Mouse (Mus musculus) intestine, embryonic 16.5 days (tissue): ENCODE results near the gene Srd5a1. TPM values are rescaled to one million over a fixed set of nuclear protein-coding genes. Genes with fewer than 3 reads are reported as not detected.
"Not testable (repeated sequence)": the region's sequence is repeated elsewhere in the genome, so short reads cannot be mapped to it uniquely, and the experiment has no call there.

Experiments
- ATAC-seq: fragments of 200-750 bp; cut with Nextera tagmentation; 2 replicates; pipeline ENCODE4 v1.8.0; 2017; ENCODE audit warnings: moderate TSS enrichment, moderate library complexity
- H3K27ac ChIP-seq: fragments of 300-500 bp; sonication (generic); 2 replicates; pipeline ENCODE4 v1.5.1; 2014; ENCODE audit warnings: mild to moderate bottlenecking, low read length
- H3K27me3 ChIP-seq: fragments of 300-500 bp; sonication (generic); replicated peaks from 2 replicates; pipeline ENCODE4 v1.6.1; 2014; ENCODE audit warnings: low read length, control low read depth, mixed read lengths; ENCODE audit not compliant: control insufficient read depth, insufficient read depth
- H3K36me3 ChIP-seq: fragments of 300-500 bp; sonication (generic); 2 replicates; pipeline ENCODE4 v1.6.1; 2014; ENCODE audit warnings: low read length, control low read depth; ENCODE audit not compliant: control insufficient read depth, insufficient read depth
- H3K4me1 ChIP-seq: fragments of 300-500 bp; sonication (generic); 2 replicates; pipeline ENCODE4 v1.6.1; 2014; ENCODE audit warnings: low read length, control low read depth, mixed read lengths; ENCODE audit not compliant: control insufficient read depth, insufficient read depth
- H3K4me2 ChIP-seq: fragments of 300-500 bp; sonication (generic); 2 replicates; pipeline ENCODE4 v1.6.1; 2014; ENCODE audit warnings: low read depth, low read length, control low read depth
- H3K4me3 ChIP-seq: fragments of 300-500 bp; sonication (generic); 2 replicates; pipeline ENCODE4 v1.5.1; 2014; ENCODE audit warnings: mild to moderate bottlenecking, low read length
- H3K9ac ChIP-seq: fragments of 300-500 bp; sonication (generic); 2 replicates; pipeline ENCODE4 v1.6.1; 2014; ENCODE audit warnings: low read depth, low read length
- H3K9me3 ChIP-seq: fragments of 300-500 bp; sonication (generic); 2 replicates; pipeline ENCODE4 v1.6.1; 2016; ENCODE audit warnings: low read length, control low read depth; ENCODE audit not compliant: control insufficient read depth
- WGBS: fragments of 180-500 bp; shearing (Covaris S2); extraction: QIAGEN DNeasy Blood & Tissue Kit; methylation state at CpG from one replicate; pipeline ENCODE4 v1.1.7; 2014; 5-methylcytosine and 5-hydroxymethylcytosine counted together
- polyA plus RNA-seq: library from polyadenylated mRNA; unstranded; fragments of >200 nt; fragmentation: Nextera tagmentation; extraction: Ambion mirVana; gene quantifications from 2 replicates; pipeline ENCODE4 v1.2.1, GENCODE M21; 2015

The Srd5a1 gene
- polyA plus RNA-seq, 1 experiment from 2014 or later = 18.1 TPM

GRCm38 (mm10) chr13:69640126-69640525 lies 28.9 kb upstream of the Srd5a1 start:
- no peaks in the 10 kb centered on the region for H3K9me3 ChIP-seq
- no peak overlapping the region for H3K9ac ChIP-seq
- no peak for ATAC-seq
- 91% methylated on average over 4 of the region's 4 CpGs for WGBS
- no peaks in the 10 kb centered on the region for H3K27me3 ChIP-seq
- no peaks in the 10 kb centered on the region for H3K4me1 ChIP-seq
- H3K4me2 ChIP-seq = no peak overlapping the region
- no peak overlapping the region for H3K4me3 ChIP-seq
- no peak overlapping the region for H3K27ac ChIP-seq
- H3K36me3 ChIP-seq = peaks cover 6% of the 10 kb centered on the region; the same call in 1 of the 2 replicates

DNA sequence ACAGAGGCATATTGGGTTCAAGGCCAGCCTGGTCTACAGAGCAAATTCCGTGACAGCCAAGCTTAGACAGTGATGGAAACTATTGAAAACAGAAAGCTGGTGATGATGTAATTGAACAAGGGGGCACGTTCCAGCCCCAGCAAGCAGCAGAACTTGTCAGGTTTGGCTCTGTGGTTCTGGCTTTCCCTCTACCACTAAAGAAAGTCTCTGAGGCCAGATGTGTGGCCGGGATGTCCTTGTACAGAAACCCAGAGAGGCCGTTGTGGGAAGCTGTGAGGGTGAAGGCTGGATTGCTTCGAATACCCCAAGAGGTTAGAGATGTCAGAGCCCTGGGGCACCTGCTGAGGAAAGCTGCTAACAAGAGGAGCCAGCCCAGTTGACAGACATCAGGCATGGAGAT lies 28.0 kb upstream of the Srd5a1 start:
- Histone ChIP-seq H3K36me3 (peaks cover 14% of the 10 kb centered on the region), H3K4me2 (no peak overlapping the region), H3K4me3 (no peak overlapping the region), H3K4me1 (no peaks in the 10 kb centered on the region), H3K27ac (no peak overlapping the region), H3K27me3 (no peaks in the 10 kb centered on the region), H3K9me3 (no peaks in the 10 kb centered on the region), H3K9ac (no peak overlapping the region)
- ATAC-seq = no peak
- 90% methylated on average over 5 of the region's 5 CpGs for WGBS

- Histone ChIP-seq H3K9me3 (no peaks in the 10 kb centered on the region), H3K27ac (no peak overlapping the region), H3K27me3 (no peaks in the 10 kb centered on the region), H3K4me3 (no peak overlapping the region), H3K9ac (no peak overlapping the region), H3K4me2 (no peak overlapping the region), H3K36me3 (peaks cover 21% of the 10 kb centered on the region), H3K4me1 (no peaks in the 10 kb centered on the region)
- WGBS = 78% methylated on average over 6 of the region's 6 CpGs
- ATAC-seq = no peak
Measured at GRCm38 (mm10) chr13:69638108-69638626, 26.9 kb upstream of the Srd5a1 start.

DNA sequence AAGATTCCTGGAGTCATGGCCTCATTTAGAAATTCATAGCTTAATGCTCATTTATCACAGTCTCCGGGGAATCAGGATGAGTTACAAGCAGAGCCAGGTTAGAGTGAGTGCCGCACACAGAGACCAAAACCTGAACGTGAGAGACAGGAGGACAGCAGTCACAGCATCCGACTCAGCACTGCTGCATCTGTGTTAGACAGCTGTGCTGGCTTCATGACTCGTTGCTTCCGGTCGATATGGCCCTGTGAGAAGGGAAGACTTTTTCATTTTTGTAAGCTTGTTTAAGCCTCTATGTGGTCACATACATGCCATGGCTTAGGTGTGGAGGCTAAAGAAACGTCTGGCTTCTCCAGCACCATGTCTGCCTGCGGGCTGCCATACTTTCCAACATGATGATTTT lies 26.4 kb upstream of the Srd5a1 start:
- Histone ChIP-seq H3K36me3 (peaks cover 21% of the 10 kb centered on the region), H3K4me3 (no peak overlapping the region), H3K27me3 (no peaks in the 10 kb centered on the region), H3K27ac (no peak overlapping the region), H3K4me1 (no peaks in the 10 kb centered on the region), H3K9me3 (no peaks in the 10 kb centered on the region), H3K4me2 (no peak overlapping the region), H3K9ac (no peak overlapping the region)
- no peak for ATAC-seq
- WGBS = 85% methylated on average over 9 of the region's 9 CpGs

- ATAC-seq = no peak
- H3K36me3 ChIP-seq = peaks cover 24% of the 10 kb centered on the region
- WGBS = 75% methylated on average over 6 of the region's 6 CpGs
- H3K4me3 ChIP-seq = no peak overlapping the region
- no peaks in the 10 kb centered on the region for H3K9me3 ChIP-seq
- no peak overlapping the region for H3K4me2 ChIP-seq
- no peaks in the 10 kb centered on the region for H3K4me1 ChIP-seq
- no peak overlapping the region for H3K27ac ChIP-seq
- no peak overlapping the region for H3K9ac ChIP-seq
- no peaks in the 10 kb centered on the region for H3K27me3 ChIP-seq
Measured at GRCm38 (mm10) chr13:69636816-69637215, 25.6 kb upstream of the Srd5a1 start.

GRCm38 (mm10) chr13:69636375-69636774 lies 25.1 kb upstream of the Srd5a1 start:
- H3K9me3 ChIP-seq = no peaks in the 10 kb centered on the region
- no peaks in the 10 kb centered on the region for H3K4me1 ChIP-seq
- ATAC-seq = peak; percentile 73
- H3K9ac ChIP-seq = no peak overlapping the region
- no peak overlapping the region for H3K4me3 ChIP-seq
- peaks cover 24% of the 10 kb centered on the region for H3K36me3 ChIP-seq
- no peak overlapping the region for H3K4me2 ChIP-seq
- no peak overlapping the region for H3K27ac ChIP-seq
- WGBS = 63% methylated on average over 3 of the region's 3 CpGs
- no peaks in the 10 kb centered on the region for H3K27me3 ChIP-seq

DNA sequence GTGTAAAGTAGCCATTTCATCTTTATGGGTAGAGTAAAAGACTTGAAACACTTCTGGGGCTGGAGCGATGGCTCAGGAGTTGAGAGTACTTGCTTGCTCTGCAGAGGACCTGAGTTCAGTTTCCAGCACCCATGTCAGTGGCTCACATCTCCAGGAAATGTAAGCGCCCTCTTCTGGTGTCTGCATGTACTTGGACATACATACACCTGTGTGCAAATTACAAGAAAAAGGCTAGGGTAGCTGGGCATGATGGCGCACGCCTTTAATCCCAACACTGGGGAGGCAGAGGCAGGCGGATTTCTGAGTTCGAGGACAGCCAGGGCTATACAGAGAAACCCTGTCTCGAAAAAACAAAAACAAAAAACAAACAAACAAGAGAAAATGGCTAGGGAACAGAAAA lies 24.6 kb upstream of the Srd5a1 start:
- H3K9me3 ChIP-seq, H3K4me2 ChIP-seq, H3K9ac ChIP-seq, H3K27me3 ChIP-seq, ATAC-seq, H3K4me1 ChIP-seq, H3K4me3 ChIP-seq, H3K27ac ChIP-seq: not testable (repeated sequence)
- 96% methylated on average over 7 of the region's 7 CpGs for WGBS
- H3K36me3 ChIP-seq = peaks cover 26% of the 10 kb centered on the region

- Histone ChIP-seq H3K27ac (no peak overlapping the region), H3K9me3 (no peaks in the 10 kb centered on the region), H3K27me3 (no peaks in the 10 kb centered on the region), H3K4me3 (no peak overlapping the region), H3K4me2 (no peak overlapping the region), H3K4me1 (no peaks in the 10 kb centered on the region), H3K36me3 (peaks cover 38% of the 10 kb centered on the region), H3K9ac (no peak overlapping the region)
- no peak for ATAC-seq
- WGBS = 92% methylated on average over 2 of the region's 2 CpGs
Measured at GRCm38 (mm10) chr13:69633988-69634387, 22.7 kb upstream of the Srd5a1 start.

DNA sequence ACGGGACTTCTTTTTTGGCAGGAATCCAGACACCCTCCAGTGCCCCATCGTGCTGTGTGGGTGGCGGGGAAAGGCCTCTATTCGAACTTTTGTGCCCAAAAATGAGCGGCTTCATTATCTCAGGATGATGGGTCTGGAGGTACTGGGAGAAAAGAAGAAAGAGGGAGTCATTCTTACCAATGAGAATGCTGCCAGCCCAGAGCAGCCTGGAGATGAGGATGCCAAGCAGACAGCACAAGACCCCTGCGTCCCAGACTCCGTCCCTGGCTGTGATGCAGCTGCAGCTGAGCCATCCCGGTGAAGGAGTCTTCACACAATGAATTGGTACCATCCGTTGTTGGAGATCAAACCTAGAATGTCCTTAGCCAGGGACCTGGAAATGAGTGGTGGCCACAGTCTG lies 22.3 kb upstream of the Srd5a1 start:
- H3K27ac ChIP-seq = no peak overlapping the region
- no peak for ATAC-seq
- 87% methylated on average over 9 of the region's 9 CpGs for WGBS

DNA sequence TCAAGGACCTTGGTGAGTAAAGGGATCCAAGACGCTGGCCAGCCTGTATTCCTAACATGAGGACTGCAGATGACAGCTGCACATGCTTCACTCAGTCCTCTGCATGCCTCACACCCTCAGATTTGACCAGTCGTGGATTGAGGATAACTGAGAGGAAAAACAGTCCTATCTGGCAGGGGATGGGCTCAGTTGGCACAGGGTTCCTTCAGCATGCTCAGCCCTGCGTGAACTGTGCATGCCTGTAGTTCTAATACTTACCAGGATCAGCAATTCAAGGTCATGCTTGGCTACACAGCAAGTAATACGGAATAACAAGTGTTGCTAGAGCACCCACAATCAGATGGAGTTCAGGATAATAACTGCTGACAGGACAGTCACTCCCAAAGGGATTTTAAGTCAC lies 20.4 kb upstream of the Srd5a1 start:
- H3K4me3 ChIP-seq = no peak overlapping the region
- ATAC-seq = no peak
- H3K27me3 ChIP-seq = no peaks in the 10 kb centered on the region
- 86% methylated on average over 4 of the region's 4 CpGs for WGBS
- no peaks in the 10 kb centered on the region for H3K4me1 ChIP-seq
- H3K9ac ChIP-seq = no peak overlapping the region
- no peak overlapping the region for H3K27ac ChIP-seq
- peaks cover 45% of the 10 kb centered on the region for H3K36me3 ChIP-seq
- H3K9me3 ChIP-seq = no peaks in the 10 kb centered on the region
- no peak overlapping the region for H3K4me2 ChIP-seq

More for the DNA sequence above, 22.3 kb upstream of the Srd5a1 start:
- Histone ChIP-seq H3K36me3 (peaks cover 42% of the 10 kb centered on the region), H3K4me3 (no peak overlapping the region), H3K4me2 (no peak overlapping the region), H3K9ac (no peak overlapping the region), H3K27me3 (no peaks in the 10 kb centered on the region), H3K9me3 (no peaks in the 10 kb centered on the region), H3K4me1 (no peaks in the 10 kb centered on the region)
